Mouse (Mus musculus) heart, embryonic 12.5 days (tissue): Measurements from ENCODE around the gene Cd72. TPM values are rescaled to one million over a fixed set of nuclear protein-coding genes. Genes with fewer than 3 reads are reported as not detected.
A peak's percentile ranks its signal among the peaks of the same experiment; 100 is the strongest.
"Not testable (repeated sequence)": the region's sequence is repeated elsewhere in the genome, so short reads cannot be mapped to it uniquely, and the experiment has no call there.

ENCODE experiments used
- ATAC-seq: fragments of 200-750 bp; cut with Nextera tagmentation; 2 replicates; pipeline ENCODE4 v1.8.0; 2017; ENCODE audit warnings: moderate TSS enrichment, moderate library complexity; ENCODE audit not compliant: insufficient number of reproducible peaks, low FRiP score
- H3K27ac ChIP-seq: fragments of 300-500 bp; sonication (generic); 2 replicates; pipeline ENCODE4 v1.5.1; 2016; ENCODE audit warnings: mild to moderate bottlenecking, moderate library complexity; ENCODE audit not compliant: poor library complexity, severe bottlenecking
- H3K27me3 ChIP-seq: fragments of 300-500 bp; sonication (generic); replicated peaks from 2 replicates; pipeline ENCODE4 v1.6.1; 2016; ENCODE audit warnings: mild to moderate bottlenecking, moderate library complexity
- H3K36me3 ChIP-seq: fragments of 300-500 bp; sonication (generic); 2 replicates; pipeline ENCODE4 v1.6.1; 2016; ENCODE audit warnings: mild to moderate bottlenecking, moderate library complexity
- H3K4me1 ChIP-seq: fragments of 300-500 bp; sonication (generic); replicated peaks from 2 replicates; pipeline ENCODE4 v1.6.1; 2016; ENCODE audit warnings: mild to moderate bottlenecking
- H3K4me2 ChIP-seq: fragments of 300-500 bp; sonication (generic); 2 replicates; pipeline ENCODE4 v1.6.1; 2016; ENCODE audit warnings: mild to moderate bottlenecking, moderate library complexity
- H3K4me3 ChIP-seq: fragments of 300-500 bp; sonication (generic); 2 replicates; pipeline ENCODE4 v1.5.1; 2016; ENCODE audit warnings: mild to moderate bottlenecking
- H3K9ac ChIP-seq: fragments of 300-500 bp; sonication (generic); 2 replicates; pipeline ENCODE4 v1.6.1; 2016; ENCODE audit warnings: mild to moderate bottlenecking, moderate library complexity
- H3K9me3 ChIP-seq: fragments of 300-500 bp; sonication (generic); replicated peaks from 2 replicates; pipeline ENCODE4 v1.6.1; 2016; ENCODE audit warnings: mild to moderate bottlenecking, moderate library complexity
- WGBS: fragments of 180-500 bp; shearing (Covaris S2); methylation state at CpG from one replicate; pipeline ENCODE4 v1.1.7; 2016; 5-methylcytosine and 5-hydroxymethylcytosine counted together
- polyA plus RNA-seq: library from polyadenylated mRNA; unstranded; fragments of >200 nt; fragmentation: Nextera tagmentation; extraction: Ambion mirVana; gene quantifications from 2 replicates; pipeline ENCODE4 v1.2.1, GENCODE M21; 2016

Gene Cd72
- polyA plus RNA-seq, 1 experiment from 2014 or later = 2.0 TPM

- Histone ChIP-seq H3K9me3 (no peaks in the 10 kb centered on the region), H3K4me2 (peak within 1 kb of the TSS; percentile 73), H3K36me3 (peaks cover 19% of the 10 kb centered on the region), H3K27me3 (no peaks in the 10 kb centered on the region), H3K4me1 (peaks cover 38% of the 10 kb centered on the region), H3K9ac (peak within 1 kb of the TSS; percentile 81), H3K27ac (peak within 1 kb of the TSS; percentile 87), H3K4me3 (peak within 1 kb of the TSS; percentile 70)
- ATAC-seq = peak; percentile 98
- WGBS = under 1% methylated on average over 25 of the region's 25 CpGs
Measured at GRCm38 (mm10) chr4:43492821-43493185, 38.4 kb upstream of the Cd72 start, which contains the start of gene Ccdc107. TSS of gene Ccdc107 (plus strand) at chr4:43492900.

- peaks cover 32% of the 10 kb centered on the region for H3K4me1 ChIP-seq
- H3K9ac ChIP-seq = no peak overlapping the region
- H3K27me3 ChIP-seq = no peaks in the 10 kb centered on the region
- no peak for ATAC-seq
- H3K4me3 ChIP-seq = peak overlapping the region; percentile 26
- WGBS = 45% methylated on average over 12 of the region's 12 CpGs
- H3K9me3 ChIP-seq = no peaks in the 10 kb centered on the region
- peak overlapping the region; percentile 52 for H3K4me2 ChIP-seq
- peak overlapping the region; percentile 52 for H3K27ac ChIP-seq
- peaks cover 19% of the 10 kb centered on the region for H3K36me3 ChIP-seq
Measured at GRCm38 (mm10) chr4:43492101-43492820, 37.8 kb upstream of the Cd72 start.

- Histone ChIP-seq H3K9me3 (no peaks in the 10 kb centered on the region), H3K9ac (no peak overlapping the region), H3K4me1 (peaks cover 18% of the 10 kb centered on the region), H3K4me2 (no peak overlapping the region), H3K4me3 (no peak overlapping the region), H3K36me3 (peaks cover 6% of the 10 kb centered on the region), H3K27ac (no peak overlapping the region), H3K27me3 (no peaks in the 10 kb centered on the region)
- 76% methylated on average over 5 of the region's 5 CpGs for WGBS
- no peak for ATAC-seq
Measured at GRCm38 (mm10) chr4:43490801-43491200, 36.4 kb upstream of the Cd72 start.

GRCm38 (mm10) chr4:43489611-43490010 is 35.2 kb upstream of the Cd72 start:
- H3K9ac ChIP-seq = no peak overlapping the region
- no peak overlapping the region for H3K4me2 ChIP-seq
- peaks cover 6% of the 10 kb centered on the region for H3K4me1 ChIP-seq
- no peak overlapping the region for H3K27ac ChIP-seq
- H3K36me3 ChIP-seq = no peaks in the 10 kb centered on the region
- ATAC-seq = no peak
- WGBS = 81% methylated on average over 3 of the region's 3 CpGs
- no peaks in the 10 kb centered on the region for H3K27me3 ChIP-seq
- H3K9me3 ChIP-seq = no peaks in the 10 kb centered on the region
- no peak overlapping the region for H3K4me3 ChIP-seq

GRCm38 (mm10) chr4:43485666-43486065 is 31.2 kb upstream of the Cd72 start:
- not testable (repeated sequence) for H3K4me1 ChIP-seq, H3K27ac ChIP-seq, ATAC-seq, H3K4me2 ChIP-seq, H3K9me3 ChIP-seq, H3K9ac ChIP-seq, H3K27me3 ChIP-seq, H3K36me3 ChIP-seq, H3K4me3 ChIP-seq
- 79% methylated on average over 5 of the region's 5 CpGs for WGBS

GRCm38 (mm10) chr4:43483535-43484091 is 29.2 kb upstream of the Cd72 start, which contains the start of gene Sit1:
TSS of gene Sit1 (minus strand) at chr4:43483734.
- Histone ChIP-seq H3K9me3 (no peaks in the 10 kb centered on the region), H3K27ac (no peak within 1 kb of the TSS), H3K27me3 (peaks cover 4% of the 10 kb centered on the region; the same call in 1 of the 2 replicates), H3K4me3 (no peak within 1 kb of the TSS), H3K4me1 (no peaks in the 10 kb centered on the region), H3K9ac (no peak within 1 kb of the TSS), H3K4me2 (no peak within 1 kb of the TSS), H3K36me3 (no peaks in the 10 kb centered on the region)
- 51% methylated on average over 12 of the region's 12 CpGs for WGBS
- ATAC-seq = no peak

GRCm38 (mm10) chr4:43482591-43482990 is 28.2 kb upstream of the Cd72 start:
- no peak overlapping the region for H3K27ac ChIP-seq
- peaks cover 4% of the 10 kb centered on the region; the same call in 1 of the 2 replicates for H3K27me3 ChIP-seq
- H3K9ac ChIP-seq = no peak overlapping the region
- H3K9me3 ChIP-seq = no peaks in the 10 kb centered on the region
- WGBS = 63% methylated on average over 10 of the region's 10 CpGs
- no peak for ATAC-seq
- H3K4me2 ChIP-seq = no peak overlapping the region
- H3K36me3 ChIP-seq = no peaks in the 10 kb centered on the region
- H3K4me3 ChIP-seq = no peak overlapping the region
- H3K4me1 ChIP-seq = no peaks in the 10 kb centered on the region; the same call in 1 of the 2 replicates

- Histone ChIP-seq H3K27me3 (peaks cover 4% of the 10 kb centered on the region; the same call in 1 of the 2 replicates), H3K4me2 (no peak overlapping the region), H3K27ac (no peak overlapping the region), H3K9ac (no peak overlapping the region), H3K4me1 (no peaks in the 10 kb centered on the region; the same call in 1 of the 2 replicates), H3K9me3 (no peaks in the 10 kb centered on the region), H3K4me3 (no peak overlapping the region), H3K36me3 (no peaks in the 10 kb centered on the region)
- ATAC-seq = no peak
- 68% methylated on average over 7 of the region's 7 CpGs for WGBS
Measured at GRCm38 (mm10) chr4:43481894-43482456, 27.5 kb upstream of the Cd72 start.

GRCm38 (mm10) chr4:43480985-43481384 is 26.6 kb upstream of the Cd72 start:
- no peaks in the 10 kb centered on the region; the same call in 1 of the 2 replicates for H3K4me1 ChIP-seq
- no peak overlapping the region for H3K4me3 ChIP-seq
- no peaks in the 10 kb centered on the region for H3K9me3 ChIP-seq
- ATAC-seq = no peak
- WGBS = 78% methylated on average over 5 of the region's 5 CpGs
- H3K4me2 ChIP-seq = no peak overlapping the region
- no peaks in the 10 kb centered on the region for H3K36me3 ChIP-seq
- no peak overlapping the region for H3K27ac ChIP-seq
- 0 out of 2 replicates have a peak overlapping the region, but pooled peaks have one; percentile 14 for H3K9ac ChIP-seq
- H3K27me3 ChIP-seq = peaks cover 4% of the 10 kb centered on the region; the same call in 1 of the 2 replicates

GRCm38 (mm10) chr4:43478906-43479832 is 24.7 kb upstream of the Cd72 start:
- no peak overlapping the region for H3K27ac ChIP-seq
- H3K27me3 ChIP-seq = peaks cover 4% of the 10 kb centered on the region; the same call in 1 of the 2 replicates
- H3K9me3 ChIP-seq = no peaks in the 10 kb centered on the region
- peak overlapping the region; percentile 8; the same call in 1 of the 2 replicates for H3K4me3 ChIP-seq
- 44% methylated on average over 24 of the region's 24 CpGs for WGBS
- H3K4me1 ChIP-seq = no peaks in the 10 kb centered on the region; the same call in 1 of the 2 replicates
- ATAC-seq = no peak
- peak overlapping the region; percentile 48 for H3K4me2 ChIP-seq
- no peak overlapping the region for H3K9ac ChIP-seq
- no peaks in the 10 kb centered on the region for H3K36me3 ChIP-seq
